Mouse (Mus musculus): ENCODE measurements at regions not wholly inside any gene's neighbourhood (a gene's known extent, or its start where the extent isn't known, plus 50 kb on each side); places are given as distances from the start of the nearest gene placed in this dataset.

GRCm38 (mm10) chrX:142456022-142456421 is 65.7 kb upstream of the Acsl4 start:
- DNase-seq (ENCODE audit: low read depth, low spot score), result no peak

DNA sequence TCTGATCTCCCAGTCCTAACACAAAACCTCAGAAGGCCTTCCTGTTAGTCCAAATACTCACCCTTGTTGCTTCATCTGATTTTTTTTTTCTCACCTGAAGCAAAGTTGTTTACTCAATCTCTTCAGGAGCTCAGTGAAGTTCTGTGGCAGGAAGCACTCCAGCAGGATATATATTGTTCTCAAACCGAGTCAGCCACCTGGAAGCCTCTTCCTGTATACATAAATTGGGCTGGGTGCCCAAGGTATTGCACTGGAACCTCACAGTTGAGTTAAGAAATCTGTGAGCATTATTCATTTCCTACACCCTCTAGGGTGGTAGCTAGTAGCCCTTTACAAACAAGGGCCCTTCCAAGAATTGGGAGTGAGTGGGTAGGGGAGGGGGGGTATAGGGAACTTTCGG is 73.8 kb upstream of the Acsl4 start:
- no peak for DNase-seq (ENCODE audit: low read depth, low spot score)

GRCm38 (mm10) chrX:142464756-142465155 is 74.4 kb upstream of the Acsl4 start:
- DNase-seq (ENCODE audit: low read depth, low spot score), result no peak

GRCm38 (mm10) chrX:142467850-142468256 is 77.5 kb upstream of the Acsl4 start:
- DNase-seq (ENCODE audit: low read depth, low spot score), result no peak

DNA sequence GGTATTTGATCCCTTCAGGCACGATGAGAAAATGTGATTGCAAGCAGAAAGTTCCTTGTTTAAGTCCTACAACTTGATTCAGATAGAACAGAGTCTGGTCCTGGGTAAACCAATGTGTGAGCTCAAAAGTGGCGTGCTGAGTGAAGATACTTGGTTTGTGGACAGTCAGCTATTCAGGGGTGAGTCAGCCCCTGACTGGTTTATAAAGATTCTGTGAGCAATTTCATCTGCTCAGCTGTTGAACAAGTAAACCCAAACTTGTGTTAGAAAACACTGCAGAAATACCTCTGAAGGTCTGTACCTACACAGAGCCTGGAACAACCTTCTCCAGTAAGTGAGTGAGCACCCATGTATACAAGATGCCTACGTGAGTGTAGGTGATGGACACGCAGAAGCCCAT is 78.1 kb upstream of the Acsl4 start:
- DNase-seq (ENCODE audit: low read depth, low spot score), result no peak

- no peak for DNase-seq (ENCODE audit: low read depth, low spot score)
Measured at GRCm38 (mm10) chrX:142469048-142469634, 78.8 kb upstream of the Acsl4 start.

GRCm38 (mm10) chrX:142470083-142470482 is 79.7 kb upstream of the Acsl4 start:
- no peak for DNase-seq (ENCODE audit: low read depth, low spot score)

DNA sequence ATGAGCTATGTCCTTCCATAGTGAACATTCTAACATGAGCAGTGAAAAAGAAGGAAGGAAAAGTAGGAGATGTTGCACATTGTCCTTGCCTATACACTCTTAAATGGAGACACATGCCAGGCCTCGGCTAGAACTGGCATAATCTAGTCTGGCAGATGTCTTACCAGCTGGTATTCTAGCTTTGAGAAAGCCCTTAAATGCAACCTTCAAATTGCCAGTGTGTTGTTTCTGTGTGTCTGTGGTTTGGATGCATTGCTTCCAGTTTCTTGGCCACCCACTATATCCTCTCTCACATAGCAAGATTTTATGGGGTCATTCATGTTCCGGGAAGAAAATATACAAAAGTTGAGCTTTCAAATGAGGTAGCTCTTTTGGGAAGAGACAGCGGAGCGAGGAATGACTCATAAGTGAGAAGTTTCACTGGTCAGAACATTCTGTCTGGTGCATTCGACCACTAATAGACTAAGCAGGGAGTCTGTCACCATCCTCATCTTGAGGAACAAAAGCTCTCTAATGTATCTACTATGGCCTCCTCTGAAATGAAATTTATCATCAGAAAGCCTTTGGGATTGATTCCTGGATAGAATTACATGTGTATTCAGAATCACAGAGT is 91.0 kb upstream of the Acsl4 start:
- DNase-seq (ENCODE audit: low read depth, low spot score), result no peak

GRCm38 (mm10) chrX:142488078-142488477 is 97.7 kb upstream of the Acsl4 start:
- DNase-seq (ENCODE audit: low read depth, low spot score), result no peak

- DNase-seq (ENCODE audit: low read depth, low spot score), result no peak
Measured at GRCm38 (mm10) chrX:142490093-142490717, 99.9 kb upstream of the Acsl4 start.

GRCm38 (mm10) chrX:142501094-142501493 is 110.8 kb upstream of the Acsl4 start:
- DNase-seq (ENCODE audit: low read depth, low spot score), result no peak

- no peak for DNase-seq (ENCODE audit: low read depth, low spot score)
Measured at GRCm38 (mm10) chrX:142504962-142505361, 114.6 kb upstream of the Acsl4 start.

- no peak for DNase-seq (ENCODE audit: low read depth, low spot score)
Measured at GRCm38 (mm10) chrX:142507475-142507874, 117.1 kb upstream of the Acsl4 start.

DNA sequence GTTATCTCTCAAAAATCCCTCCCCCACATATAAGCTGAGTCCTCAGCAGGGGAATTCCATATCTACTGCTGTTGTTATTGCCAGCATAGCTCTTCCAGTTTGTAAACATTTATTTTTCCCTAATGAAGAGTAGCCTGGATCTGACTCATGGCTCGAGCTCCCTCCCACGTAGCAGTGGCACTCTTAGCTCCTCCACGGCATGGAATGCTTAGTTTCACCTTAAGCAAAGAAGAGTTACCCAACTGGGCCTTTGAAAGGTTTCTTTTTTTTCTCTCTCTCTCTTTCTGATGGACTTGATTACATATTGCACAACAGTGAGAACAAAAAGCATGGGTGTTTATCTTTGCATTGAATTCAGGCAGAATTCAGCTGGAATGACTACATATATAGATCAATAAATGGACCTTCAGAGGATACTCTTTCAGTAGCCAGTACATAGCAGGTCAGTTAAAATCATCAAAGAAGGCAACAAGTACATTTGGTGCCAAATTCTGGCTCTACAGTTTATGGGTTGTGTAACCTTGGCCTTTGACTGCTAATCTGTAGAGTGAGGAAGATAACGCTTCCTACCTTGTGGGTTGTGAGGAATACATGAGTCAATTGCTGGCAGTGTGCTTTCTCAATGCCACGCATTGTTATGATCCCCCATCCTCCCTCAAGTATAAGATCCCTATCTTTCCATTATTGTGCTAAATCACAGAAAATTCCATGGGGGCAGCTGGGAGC is 126.2 kb upstream of the Acsl4 start:
- DNase-seq (ENCODE audit: low read depth, low spot score), result no peak

DNA sequence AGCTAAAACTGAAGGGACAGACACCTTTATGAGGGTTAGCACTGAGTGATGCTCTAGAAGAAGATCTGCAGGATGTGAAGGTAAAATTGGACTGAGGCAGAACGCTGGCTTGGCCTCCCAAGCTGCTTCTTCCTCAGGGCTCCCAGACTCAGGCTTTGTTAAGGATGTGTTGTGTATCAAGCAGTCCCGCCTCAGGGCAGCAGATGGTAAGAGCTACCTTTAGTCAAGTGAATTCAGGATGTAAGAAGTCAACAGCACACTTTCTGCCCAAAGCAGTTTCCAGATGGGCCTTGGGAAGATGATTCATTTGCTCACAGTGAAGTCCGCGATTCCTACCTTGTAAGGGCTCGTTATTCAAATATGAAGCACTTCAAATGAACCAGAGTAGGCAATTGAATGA is 126.9 kb upstream of the Acsl4 start:
- no peak for DNase-seq (ENCODE audit: low read depth, low spot score)

GRCm38 (mm10) chrX:142521063-142521462 is 130.7 kb upstream of the Acsl4 start:
- DNase-seq (ENCODE audit: low read depth, low spot score), result no peak

GRCm38 (mm10) chrX:142526953-142527352 is 136.6 kb upstream of the Acsl4 start:
- no peak for DNase-seq (ENCODE audit: low read depth, low spot score)

DNA sequence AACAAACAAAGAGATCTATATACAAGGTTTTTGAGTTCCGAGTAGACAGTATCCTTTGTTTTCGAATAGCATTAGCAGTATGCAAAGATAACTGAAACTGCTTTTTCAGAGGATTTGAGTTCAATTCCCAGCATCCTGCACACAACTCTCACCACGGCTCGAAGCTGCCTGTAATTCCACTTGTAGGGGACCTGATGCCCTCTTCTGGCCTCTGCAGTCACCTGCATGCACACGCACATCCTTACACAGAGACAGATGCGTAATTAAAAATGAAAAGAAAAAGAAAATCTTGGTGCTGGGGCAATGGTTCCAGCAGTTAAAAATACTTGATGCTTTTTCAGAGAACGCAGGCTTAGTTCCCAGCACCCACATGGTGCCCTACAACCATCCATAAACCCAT is 139.6 kb upstream of the Acsl4 start:
- DNase-seq (ENCODE audit: low read depth, low spot score), result no peak

GRCm38 (mm10) chrX:142534780-142535179 is 144.4 kb upstream of the Acsl4 start:
- DNase-seq (ENCODE audit: low read depth, low spot score), result peak; percentile 48

GRCm38 (mm10) chrX:142535540-142535939 is 145.2 kb upstream of the Acsl4 start:
- no peak for DNase-seq (ENCODE audit: low read depth, low spot score)

DNA sequence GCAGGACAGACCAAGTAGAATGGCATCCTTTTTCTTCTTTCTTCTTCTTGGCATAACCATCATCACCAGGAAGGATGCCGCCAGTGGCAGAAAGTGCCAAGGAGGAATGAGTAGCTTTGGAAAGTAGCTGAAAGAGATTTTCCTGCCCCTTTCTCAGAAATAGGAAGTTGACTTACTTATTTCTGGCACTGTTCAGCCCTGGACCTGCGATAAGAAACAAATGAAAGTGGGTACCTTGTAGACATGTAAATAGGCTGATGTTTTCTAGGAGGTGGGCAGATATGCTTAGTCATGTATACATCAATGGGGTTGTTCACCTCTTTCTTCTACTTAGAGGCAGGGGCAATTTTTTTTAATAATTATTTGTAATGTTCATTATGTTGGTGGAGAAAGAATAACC is 145.3 kb upstream of the Tmem164 start:
- no peak for DNase-seq (ENCODE audit: low read depth, low spot score)

DNA sequence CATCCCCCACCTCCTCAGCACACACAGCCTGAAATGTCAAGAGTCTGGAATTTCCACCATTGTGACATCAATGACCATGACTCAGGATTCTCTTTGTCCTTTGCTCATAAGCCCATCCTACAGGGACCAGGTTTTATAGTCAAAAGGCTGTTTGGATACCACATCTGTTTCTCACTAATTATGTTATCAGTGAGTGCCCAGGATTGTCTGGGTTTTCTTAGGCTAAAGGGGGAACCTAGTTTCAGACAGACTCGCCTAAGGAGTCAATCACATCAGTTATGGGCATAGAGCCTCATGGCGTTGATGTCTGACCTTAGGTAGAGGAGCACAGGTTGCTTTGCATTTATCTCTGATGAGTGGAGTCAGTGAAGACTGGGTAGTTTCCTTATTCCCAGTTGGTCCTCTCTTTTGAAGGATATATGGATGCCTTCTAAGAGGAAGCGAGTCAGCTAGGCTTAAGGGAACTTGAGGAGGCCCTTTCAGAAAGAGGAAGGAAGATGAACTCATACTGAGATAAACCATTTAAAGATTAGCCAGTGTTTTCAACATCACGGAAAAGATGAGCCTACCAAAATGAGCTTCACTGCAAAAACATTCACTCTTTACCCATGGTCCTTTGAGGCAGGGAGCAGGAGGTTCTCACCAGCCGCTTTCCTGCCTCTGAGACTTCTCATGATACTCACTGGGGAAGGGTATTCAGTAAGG is 143.8 kb upstream of the Tmem164 start:
- no peak for DNase-seq (ENCODE audit: low read depth, low spot score)
